ENCODE assay signal across 8 mouse cellular contexts in the genomic region with DNA sequence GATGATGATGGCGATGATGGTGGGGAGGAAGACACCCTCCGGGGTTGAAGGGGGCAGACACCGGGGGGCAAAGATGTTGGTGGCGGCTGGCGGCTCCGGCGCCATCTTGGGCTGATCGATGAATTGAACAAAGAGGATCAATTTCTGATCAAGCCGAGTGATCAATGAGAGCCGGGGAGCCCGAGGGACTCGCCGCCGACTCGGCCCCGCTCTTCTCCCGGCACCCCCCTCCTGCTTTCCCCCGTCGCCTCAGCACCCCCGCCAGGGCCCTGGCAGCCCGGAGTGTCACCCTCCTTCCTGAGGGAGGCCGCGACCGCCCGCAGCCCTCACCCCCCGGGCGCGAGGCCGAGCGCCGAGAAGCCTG. TPM values are rescaled to one million over a fixed set of nuclear protein-coding genes. Genes with fewer than 3 reads are reported as not detected.
DNase-seq lines count a peak whose midpoint lies in the region; ATAC-seq and TF ChIP-seq lines count a peak whose summit lies in the region.

No protein-coding gene starts in this region.

- under 1% methylated on average over 31 of the region's 31 CpGs for WGBS in kidney, adult 2 months
- WGBS in liver, embryonic 16.5 days (ENCODE audit: insufficient replicate concordance), result 0% methylated on average over 31 of the region's 31 CpGs

- H3K4me3 ChIP-seq in kidney, adult 2 months (ENCODE audit: insufficient read depth, low read depth, low read length), result peak overlapping the region; percentile 100
- peak overlapping the region; percentile 94 for H3K4me3 ChIP-seq in liver, embryonic 16.5 days (ENCODE audit: low read depth, low read length)

- peak; percentile 2; the same call in 1 of the 2 replicates for ATAC-seq in granulocyte monocyte progenitor cell, adult 5-6 weeks (replicated peaks; ENCODE audit: poor library complexity, severe bottlenecking)
- ATAC-seq in liver, embryonic 16.5 days (ENCODE audit: low read depth), result peak; percentile 22

- peaks cover 16% of the 10 kb centered on the region for H3K4me1 ChIP-seq in kidney, adult 2 months (ENCODE audit: control insufficient read depth, insufficient read depth, low read length)
- peaks cover 17% of the 10 kb centered on the region for H3K4me1 ChIP-seq in liver, embryonic 16.5 days (ENCODE audit: control insufficient read depth, low read depth, low read length)

- peak; percentile 24 for DNase-seq in kidney, adult 2 months
- DNase-seq in kidney, postnatal 36 days, result no peak
- peak; percentile 50 for DNase-seq in urinary bladder, adult 2 months (ENCODE audit: low spot score)
- no peak for DNase-seq in urinary bladder, postnatal 36 days (ENCODE audit: low spot score in 2 of 2)
- DNase-seq in testis, postnatal 10 days (ENCODE audit: low spot score), result peak; percentile 66
- no peak for DNase-seq in cerebellum, adult 9-11 months

- H3K27me3 ChIP-seq in kidney, adult 2 months (replicated peaks; ENCODE audit: control insufficient read depth, insufficient read depth, low read length), result no peaks in the 10 kb centered on the region
- H3K27me3 ChIP-seq in liver, embryonic 16.5 days (ENCODE audit: control insufficient read depth, insufficient read depth, low read depth, low read length), result peaks cover 34% of the 10 kb centered on the region

- TF ChIP-seq CTCF in kidney, adult 2 months (conservative IDR thresholded peaks at IDR 0.05; ENCODE audit: insufficient read depth, insufficient read length, low read depth, low read length), result no peak

- peak overlapping the region; percentile 98 for H3K4me2 ChIP-seq in liver, embryonic 16.5 days (ENCODE audit: low read depth, low read length)

- H3K36me3 ChIP-seq in kidney, adult 2 months (ENCODE audit: control insufficient read depth, insufficient read depth, low read length), result no peaks in the 10 kb centered on the region
- no peaks in the 10 kb centered on the region for H3K36me3 ChIP-seq in liver, embryonic 16.5 days (ENCODE audit: control insufficient read depth, insufficient read depth)

- no peaks in the 10 kb centered on the region for H3K9me3 ChIP-seq in liver, embryonic 16.5 days (replicated peaks; ENCODE audit: control insufficient read depth, low read length)

- TF ChIP-seq POLR2A in kidney, adult 2 months (IDR thresholded peaks at IDR 0.05; ENCODE audit: low read depth, low read length), result no peak

- peak overlapping the region; percentile 98 for H3K27ac ChIP-seq in kidney, adult 2 months (ENCODE audit: insufficient read depth, low read depth, low read length)
- peak overlapping the region; percentile 73 for H3K27ac ChIP-seq in liver, embryonic 16.5 days (ENCODE audit: low read length)

- H3K9ac ChIP-seq in liver, embryonic 16.5 days (ENCODE audit: low read depth, low read length), result peak overlapping the region; percentile 86

RNA-seq across cellular contexts. Expression of gene Cux1, which starts 0.5 kb away (rescaled TPM):
- polyA plus RNA-seq in kidney, adult 2 months (2012; rRNA removed), result 126 and 136 TPM in 2 replicates
- polyA plus RNA-seq in urinary bladder, adult 2 months (2012; rRNA removed), result 36.8 and 48.9 TPM in 2 replicates
- total RNA-seq in granulocyte monocyte progenitor cell, adult 5-6 weeks (2014; fragmentation: Nextera tagmentation), result 109 and 110 TPM in 2 replicates
- 86.0 and 94.1 TPM in 2 replicates for total RNA-seq in granulocyte monocyte progenitor cell, adult 5-6 weeks (2017)
- 15.8 and 17.1 TPM in 2 replicates for polyA plus RNA-seq in liver, embryonic 16.5 days (2015; fragmentation: Nextera tagmentation; extraction: Ambion mirVana)

Comparison
In these comparisons a context has a peak if more than half of its experiments do, and no peak if none do; other contexts are left out.
1. DNase-seq: peak in kidney, adult 2 months (single experiment), urinary bladder, adult 2 months (single experiment) and testis, postnatal 10 days (single experiment); none in kidney, postnatal 36 days (0 of 2), urinary bladder, postnatal 36 days (0 of 2) and cerebellum, adult 9-11 months (single experiment).